Mouse (Mus musculus) small intestine, adult 2 months (tissue): ENCODE results near the gene Sh3gl2. TPM values are rescaled to one million over a fixed set of nuclear protein-coding genes. Genes with fewer than 3 reads are reported as not detected.

Source experiments
- H3K27ac ChIP-seq: fragments of 200-500 bp; 2 replicates; pipeline ENCODE4 v1.5.1; 2012; ENCODE audit warnings: low read depth, low read length, control low read depth, inconsistent platforms; ENCODE audit not compliant: insufficient read depth
- H3K27me3 ChIP-seq: fragments of 200-500 bp; 2 replicates; pipeline ENCODE4 v1.6.1; 2012; ENCODE audit warnings: mild to moderate bottlenecking, moderate library complexity, low read length, inconsistent platforms; ENCODE audit not compliant: control insufficient read depth, insufficient read depth
- H3K36me3 ChIP-seq: fragments of 200-500 bp; 2 replicates; pipeline ENCODE4 v1.6.1; 2012; ENCODE audit warnings: mild to moderate bottlenecking, low read length, control low read depth, inconsistent platforms; ENCODE audit not compliant: control insufficient read depth, insufficient read depth
- H3K4me1 ChIP-seq: fragments of 200-500 bp; 2 replicates; pipeline ENCODE4 v1.6.1; 2012; ENCODE audit warnings: low read length, inconsistent platforms, mixed read lengths; ENCODE audit not compliant: control insufficient read depth, insufficient read depth, insufficient read length
- H3K4me3 ChIP-seq: fragments of 200-500 bp; 2 replicates; pipeline ENCODE4 v1.5.1; 2012; ENCODE audit warnings: low read depth, mild to moderate bottlenecking, control low read depth, inconsistent platforms, low read length, moderate library complexity
- CTCF ChIP-seq: fragments of 200-500 bp; IDR thresholded peaks from 2 replicates; pipeline ENCODE4 v1.5.1; 2012; ENCODE audit warnings: low read depth, mild to moderate bottlenecking, control low read depth, inconsistent platforms, low read length, moderate library complexity, mixed read lengths; ENCODE audit not compliant: insufficient replicate concordance, insufficient read length; ENCODE audit errors: extremely low read depth
- POLR2A ChIP-seq: fragments of 200-500 bp; IDR thresholded peaks from 2 replicates; pipeline ENCODE4 v1.6.1; 2012; ENCODE audit warnings: low read depth, mild to moderate bottlenecking, control low read depth, inconsistent platforms, low read length, moderate library complexity
- WGBS: fragments of 180-500 bp; shearing (Covaris S2); methylation state at CpG from one replicate; pipeline ENCODE4 v1.1.7; 2018; 5-methylcytosine and 5-hydroxymethylcytosine counted together
- polyA plus RNA-seq: library from polyadenylated mRNA; depleted of rRNA; stranded (reverse); fragments of >200 nt; gene quantifications from 2 replicates; pipeline ENCODE4 v1.2.3, GENCODE M21; 2012

Gene Sh3gl2
- polyA plus RNA-seq, 1 experiment, result 16.7 TPM

- TF ChIP-seq CTCF (peak; percentile 66; the same call in 1 of the 2 replicates), POLR2A (no peak)
- Histone ChIP-seq H3K4me1 (peaks cover 14% of the 10 kb centered on the region; the same call in 1 of the 2 replicates), H3K4me3 (no peak overlapping the region), H3K27ac (no peak overlapping the region), H3K36me3 (no peaks in the 10 kb centered on the region), H3K27me3 (no peaks in the 10 kb centered on the region)
- 44% methylated on average over 10 of the region's 10 CpGs for WGBS
Measured at GRCm38 (mm10) chr4:85404424-85405194, 199.7 kb downstream of the Sh3gl2 start.

GRCm38 (mm10) chr4:85405276-85405675 lies 200.3 kb downstream of the Sh3gl2 start:
- WGBS, result 79% methylated on average over 7 of the region's 7 CpGs
- H3K27me3 ChIP-seq, result no peaks in the 10 kb centered on the region
- no peaks in the 10 kb centered on the region for H3K36me3 ChIP-seq
- no peak overlapping the region for H3K4me3 ChIP-seq
- no peak for TF ChIP-seq POLR2A
- no peak for TF ChIP-seq CTCF
- H3K27ac ChIP-seq, result no peak overlapping the region
- H3K4me1 ChIP-seq, result peaks cover 14% of the 10 kb centered on the region; the same call in 1 of the 2 replicates

GRCm38 (mm10) chr4:85416466-85416865 lies 211.5 kb downstream of the Sh3gl2 start:
- WGBS, result 90% methylated on average over 3 of the region's 3 CpGs
- no peak for TF ChIP-seq CTCF
- no peak for TF ChIP-seq POLR2A
- Histone ChIP-seq H3K27ac (no peak overlapping the region), H3K27me3 (no peaks in the 10 kb centered on the region), H3K4me1 (no peaks in the 10 kb centered on the region), H3K4me3 (no peak overlapping the region), H3K36me3 (no peaks in the 10 kb centered on the region)

- Histone ChIP-seq H3K4me3 (no peak overlapping the region), H3K4me1 (no peaks in the 10 kb centered on the region), H3K27ac (no peak overlapping the region), H3K27me3 (no peaks in the 10 kb centered on the region), H3K36me3 (no peaks in the 10 kb centered on the region)
- WGBS, result 70% methylated on average over 6 of the region's 6 CpGs
- TF ChIP-seq POLR2A (no peak), CTCF (no peak)
Measured at GRCm38 (mm10) chr4:85420429-85420828, 215.5 kb downstream of the Sh3gl2 start.

DNA sequence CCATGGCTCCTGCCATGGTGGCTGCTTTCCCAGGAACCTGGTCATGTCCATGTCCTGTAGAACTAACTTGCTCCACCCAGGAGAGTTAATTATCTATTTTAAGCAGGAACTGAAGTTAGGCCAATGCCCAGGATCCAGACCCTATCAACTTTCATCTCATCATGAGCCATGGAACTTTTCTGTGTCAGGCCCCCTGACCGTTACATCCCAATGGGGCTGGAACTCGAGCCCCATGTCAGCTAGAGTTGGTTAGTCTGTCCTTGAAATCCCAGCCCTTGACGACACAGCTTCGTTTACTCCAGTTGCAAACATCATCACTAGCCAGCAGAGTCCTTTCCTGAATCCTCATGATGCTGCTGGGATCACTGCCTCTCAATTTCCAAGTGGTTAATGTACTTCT lies 221.3 kb downstream of the Sh3gl2 start:
- Histone ChIP-seq H3K27me3 (no peaks in the 10 kb centered on the region; the same call in 1 of the 2 replicates), H3K4me3 (no peak overlapping the region), H3K27ac (no peak overlapping the region), H3K36me3 (no peaks in the 10 kb centered on the region), H3K4me1 (no peaks in the 10 kb centered on the region)
- no peak for TF ChIP-seq POLR2A
- TF ChIP-seq CTCF, result no peak
- 67% methylated on average over 4 of the region's 4 CpGs for WGBS

DNA sequence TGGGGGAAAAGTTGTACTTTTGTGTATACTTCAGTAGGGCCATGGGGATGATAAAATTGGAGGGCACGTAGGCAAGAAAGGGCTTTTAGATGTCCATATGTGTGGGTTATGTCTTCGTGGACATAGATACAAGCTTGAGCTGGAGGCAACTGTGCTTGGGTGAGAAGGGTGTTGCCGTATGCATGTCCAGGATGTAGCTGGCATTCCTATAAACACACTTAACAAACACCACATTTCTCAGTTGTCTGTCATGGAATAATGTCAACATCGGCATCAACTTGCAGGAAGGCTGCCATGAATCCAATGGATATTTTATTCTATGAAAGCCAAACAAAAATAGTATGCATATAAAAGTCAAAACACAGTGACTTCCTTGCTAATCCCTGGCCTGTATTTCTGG lies 227.9 kb downstream of the Sh3gl2 start:
- no peak for TF ChIP-seq POLR2A
- no peak for TF ChIP-seq CTCF
- Histone ChIP-seq H3K4me1 (no peaks in the 10 kb centered on the region), H3K36me3 (no peaks in the 10 kb centered on the region), H3K27ac (no peak overlapping the region), H3K27me3 (no peaks in the 10 kb centered on the region), H3K4me3 (no peak overlapping the region)
- 79% methylated on average over 4 of the region's 4 CpGs for WGBS

DNA sequence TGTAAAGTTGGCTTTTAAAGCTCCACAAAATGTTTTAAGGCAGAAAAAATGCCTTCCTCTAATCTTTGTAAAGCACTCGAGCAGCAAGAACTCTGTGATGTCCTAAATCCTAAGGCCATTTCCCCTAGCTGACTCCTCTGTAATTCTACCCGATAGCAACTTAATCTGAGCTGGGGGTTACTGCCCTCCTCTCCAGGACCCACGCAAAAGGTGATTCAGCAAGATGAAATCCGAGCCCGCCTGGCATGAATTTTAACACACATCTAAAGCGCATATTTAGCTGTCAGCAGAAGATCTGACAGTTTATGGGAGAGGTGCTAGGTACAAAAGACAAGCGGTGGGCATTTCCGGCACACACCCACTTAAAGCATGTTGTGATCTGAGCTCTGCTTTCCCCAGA lies 229.8 kb downstream of the Sh3gl2 start:
- 63% methylated on average over 8 of the region's 8 CpGs for WGBS
- Histone ChIP-seq H3K27me3 (no peaks in the 10 kb centered on the region), H3K4me1 (no peaks in the 10 kb centered on the region), H3K27ac (no peak overlapping the region), H3K36me3 (no peaks in the 10 kb centered on the region), H3K4me3 (no peak overlapping the region)
- no peak for TF ChIP-seq POLR2A
- TF ChIP-seq CTCF, result no peak
